Mouse (Mus musculus): ENCODE data around the gene Slc25a42.
A peak's percentile ranks its signal among the peaks of the same experiment; 100 is the strongest.
"Not testable (repeated sequence)": the region's sequence is repeated elsewhere in the genome, so short reads cannot be mapped to it uniquely, and the experiment has no call there.

The Slc25a42 gene

DNA sequence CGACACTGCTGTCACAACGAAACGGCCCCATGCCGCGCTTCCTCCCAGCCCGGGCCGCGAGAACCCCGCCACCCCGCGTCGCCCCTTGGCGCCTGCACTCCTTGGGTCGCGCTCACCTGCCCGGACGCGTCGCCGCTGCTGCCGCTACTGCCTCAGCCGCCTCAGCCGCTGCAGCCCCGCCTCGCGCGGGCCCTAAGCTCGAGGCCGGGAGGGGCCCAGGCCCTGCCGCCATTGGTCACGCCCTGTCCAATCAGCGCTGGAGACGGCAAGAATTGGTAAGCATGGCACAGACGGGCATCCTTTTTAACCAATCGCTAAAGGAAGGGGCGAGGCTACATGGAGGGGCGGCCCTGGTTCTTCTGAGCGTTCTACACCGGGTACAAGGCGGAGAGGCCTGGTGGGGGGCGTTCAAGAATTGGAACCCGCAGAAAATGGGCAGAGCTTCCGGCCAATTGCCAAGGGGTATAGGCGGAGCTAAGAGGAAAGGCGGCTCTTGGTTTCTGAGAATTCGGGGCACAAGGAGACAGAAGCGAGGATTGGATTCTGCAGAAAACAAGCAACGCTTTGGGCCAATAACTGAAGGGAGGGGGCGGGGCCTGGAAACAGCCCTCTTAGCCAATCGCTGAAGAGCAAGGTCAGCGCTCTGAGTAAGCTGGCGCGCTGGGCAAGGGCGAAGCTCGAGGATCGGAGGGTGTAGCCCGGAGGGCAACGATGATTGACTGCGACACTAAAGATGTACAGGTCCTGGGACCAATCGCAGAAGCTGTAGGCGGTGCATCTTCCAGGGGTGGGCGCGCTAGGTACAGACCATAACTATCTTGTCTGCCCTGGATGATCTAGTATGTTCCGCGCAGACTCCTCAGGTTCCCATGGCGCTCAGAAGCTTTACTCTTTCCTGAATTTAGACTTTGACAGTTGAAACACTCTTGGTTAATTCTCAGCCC is at the start of gene Slc25a42:
Slc25a42 (minus strand) TSS at position 194 of the 944 bp plus-strand sequence.
- peak; percentile 100 for DNase-seq

DNA sequence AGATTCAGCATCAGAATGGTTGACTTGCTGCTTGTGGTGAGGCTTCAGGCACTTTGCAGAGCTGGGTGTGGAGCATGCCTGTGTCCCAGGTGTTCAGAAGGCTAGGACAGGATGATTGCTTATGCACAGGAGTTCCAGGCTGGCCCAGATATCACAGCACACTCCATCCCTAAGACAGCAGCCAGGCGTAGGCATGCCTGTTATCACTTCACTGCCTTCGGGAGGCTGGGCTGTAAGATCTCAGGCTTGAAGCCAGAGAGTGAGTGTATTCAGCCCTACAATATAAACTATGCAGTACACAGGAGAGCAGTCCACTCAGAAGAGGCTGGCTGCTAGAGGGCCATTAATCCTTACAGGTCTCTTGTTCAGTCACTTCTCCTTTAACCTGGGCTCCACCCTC is 46.9 kb upstream of the Slc25a42 start:
- DNase-seq = no peak

DNA sequence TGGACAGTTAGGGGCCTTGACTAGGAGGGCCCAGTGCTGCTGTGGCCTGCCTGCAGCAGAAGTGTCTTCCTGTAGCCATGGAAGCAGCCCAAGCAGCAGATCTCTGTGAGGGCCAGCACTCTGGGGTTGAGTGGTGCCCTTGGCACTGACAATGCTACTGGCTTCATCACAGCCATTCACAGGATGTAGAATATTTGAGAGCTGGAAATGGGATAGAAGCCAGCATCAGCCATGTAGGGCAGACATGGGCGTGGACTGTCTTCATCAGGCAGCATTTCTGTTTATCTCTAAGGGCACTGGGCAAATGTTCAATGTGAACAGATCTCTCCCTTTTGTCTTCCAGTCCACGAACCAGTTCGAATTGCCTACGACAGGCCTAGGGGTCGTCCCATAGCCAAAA is 46.5 kb upstream of the Slc25a42 start:
- DNase-seq = no peak

GRCm38 (mm10) chr8:70257456-70257855 is 45.4 kb upstream of the Slc25a42 start:
- DNase-seq = no peak

DNA sequence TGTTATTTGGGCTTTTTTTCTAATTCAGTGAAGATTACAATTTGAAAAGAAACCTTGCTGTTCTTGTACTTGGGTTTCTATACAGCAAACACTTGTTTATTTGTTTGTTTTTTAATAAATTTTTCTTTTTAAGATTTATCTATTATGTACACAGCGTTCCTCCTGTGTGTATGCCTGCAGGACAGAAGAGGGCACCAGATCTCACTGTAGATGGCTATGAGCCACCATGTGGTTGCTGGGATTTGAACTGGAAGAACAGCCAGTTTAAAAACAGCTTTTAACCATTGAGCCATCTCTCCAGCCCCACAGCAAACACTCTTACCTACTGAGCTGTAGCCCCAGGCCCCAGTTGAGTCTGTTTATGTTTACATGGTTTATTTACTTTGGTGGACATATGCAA is 42.5 kb upstream of the Slc25a42 start:
- no peak for DNase-seq

DNA sequence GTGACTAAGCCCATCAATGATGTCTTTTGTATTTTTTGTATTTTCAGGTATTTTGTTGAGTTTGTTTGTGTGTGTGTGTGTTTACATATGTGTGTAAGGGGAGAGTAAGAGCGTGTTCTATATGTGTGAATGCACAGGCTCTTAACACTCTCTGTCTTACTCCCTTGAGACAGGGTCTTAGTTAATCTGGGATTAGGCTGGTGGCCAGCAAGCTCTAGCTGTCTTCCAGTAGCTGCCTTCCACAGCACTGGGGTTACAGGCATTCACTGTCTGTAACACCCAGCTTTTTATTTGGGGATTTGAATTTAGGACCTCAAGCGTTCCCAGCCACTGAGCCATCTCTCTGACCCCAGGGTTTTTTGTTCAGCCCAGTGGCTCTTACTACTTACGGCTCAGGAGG is 35.7 kb upstream of the Slc25a42 start:
- no peak for DNase-seq

DNA sequence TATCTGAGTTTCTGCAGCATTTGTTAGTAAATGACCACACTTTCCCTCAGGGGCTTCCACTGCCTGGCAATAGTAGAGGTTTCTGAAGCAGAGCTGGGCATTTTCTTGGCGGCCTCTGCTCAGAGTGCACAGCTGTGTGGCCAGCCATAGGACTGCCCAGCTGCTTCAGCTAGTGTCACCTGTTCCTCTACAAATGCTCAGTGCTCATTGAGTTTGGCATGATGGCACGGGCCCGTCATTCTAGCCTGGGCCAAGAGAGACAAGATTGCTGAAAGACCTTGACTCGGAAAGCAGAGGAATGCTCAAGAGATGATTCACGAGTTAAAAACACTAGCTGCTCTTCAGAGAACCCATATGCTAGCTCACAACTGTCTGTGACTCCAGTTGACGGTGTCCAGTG is 34.5 kb upstream of the Slc25a42 start:
- no peak for DNase-seq

DNA sequence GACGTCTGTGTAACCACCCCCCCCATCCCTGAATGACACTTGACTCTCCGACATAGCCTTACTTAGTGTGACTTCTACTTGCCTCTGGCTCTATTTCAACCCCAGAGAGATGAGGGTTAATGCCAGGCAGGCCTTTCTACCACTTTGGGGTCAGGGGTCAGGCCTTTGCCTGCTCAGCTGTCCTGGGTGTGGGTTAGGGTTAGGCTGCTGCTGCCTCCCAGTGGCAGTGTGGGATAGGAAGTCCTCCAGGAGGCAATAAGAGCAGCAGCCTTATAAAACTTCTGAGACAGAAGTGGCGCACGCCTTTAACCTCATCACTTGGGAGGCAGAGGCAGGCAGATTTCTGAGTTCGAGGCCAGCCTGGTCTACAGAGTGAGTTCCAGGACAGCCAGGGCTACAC is 28.5 kb upstream of the Slc25a42 start:
- DNase-seq = no peak

- DNase-seq = no peak
These were observed 25.7 kb upstream of the Slc25a42 start for GRCm38 (mm10) chr8:70237842-70238241.

GRCm38 (mm10) chr8:70234781-70235128 is 22.6 kb upstream of the Slc25a42 start:
- DNase-seq = no peak

GRCm38 (mm10) chr8:70234080-70234780 is 22.1 kb upstream of the Slc25a42 start, which contains the start of the genes Sugp2 and Armc6:
Sugp2 (plus strand) TSS chr8:70234226.
Armc6 (minus strand) TSS chr8:70234466.
- peak; percentile 97 for DNase-seq

GRCm38 (mm10) chr8:70233606-70234005 is 21.5 kb upstream of the Slc25a42 start:
- no peak for DNase-seq

GRCm38 (mm10) chr8:70230837-70231236 is 18.7 kb upstream of the Slc25a42 start:
- DNase-seq = no peak

DNA sequence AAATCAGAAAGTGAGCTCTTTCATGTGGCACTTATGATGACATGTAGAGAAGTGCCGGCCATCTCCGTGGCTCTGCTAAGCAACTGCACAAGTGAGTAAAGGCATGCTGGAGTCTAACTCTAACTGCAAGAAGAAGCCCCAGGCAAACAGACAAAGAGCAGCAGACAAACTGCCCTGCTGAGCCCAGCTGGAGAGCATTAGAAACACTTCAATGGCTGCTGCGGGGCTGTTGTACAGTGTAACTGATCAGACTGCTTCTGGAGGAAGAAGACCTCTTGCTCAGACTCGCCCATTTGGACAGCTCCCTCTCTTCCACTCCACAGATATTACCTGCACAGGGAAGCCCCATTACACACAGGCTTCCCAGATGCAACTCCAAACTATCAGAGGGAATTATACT is 15.9 kb upstream of the Slc25a42 start:
- DNase-seq = no peak

- DNase-seq = no peak
These were observed 11.2 kb upstream of the Slc25a42 start for GRCm38 (mm10) chr8:70223341-70223740.

DNA sequence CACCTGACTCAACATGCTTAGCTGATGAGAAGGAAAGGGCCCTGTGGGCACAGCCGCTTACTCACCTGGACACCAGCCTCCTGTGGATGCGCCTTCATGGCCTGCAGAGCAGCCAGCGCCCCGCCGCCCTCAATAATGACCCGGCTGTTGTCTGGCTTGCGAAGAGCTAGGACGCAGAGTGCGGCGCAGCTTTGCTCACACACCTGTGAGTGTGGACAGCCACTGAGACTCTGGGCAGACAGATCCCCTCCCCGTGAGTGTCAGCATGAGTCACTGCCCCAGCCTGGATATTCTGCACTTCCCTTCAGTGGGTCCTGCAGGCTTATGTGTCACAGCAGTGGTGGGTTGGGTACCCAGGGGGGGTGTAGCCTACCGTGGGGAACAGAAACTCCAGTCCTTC is 9.9 kb upstream of the Slc25a42 start:
- no peak for DNase-seq

DNA sequence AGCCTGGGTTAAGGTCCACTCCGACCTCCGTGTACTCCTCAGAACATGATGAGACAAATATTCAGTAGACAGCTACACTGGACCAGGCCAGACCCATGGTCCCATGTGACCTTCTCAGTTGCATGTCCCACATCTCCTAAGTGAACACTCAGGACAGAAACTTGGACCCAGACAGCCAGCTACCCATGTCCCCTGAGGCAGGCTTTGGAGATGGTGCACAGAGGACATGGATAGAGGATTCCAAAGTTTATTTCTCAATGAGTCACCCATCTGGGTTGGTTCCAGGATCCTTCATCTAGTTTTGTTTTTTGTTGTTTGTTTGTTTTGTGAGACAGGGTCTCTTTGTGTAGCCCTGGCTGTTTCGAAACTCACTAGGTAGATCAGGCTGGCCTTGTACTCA is 8.8 kb upstream of the Slc25a42 start:
- no peak for DNase-seq

- no peak for DNase-seq
These were observed 8.2 kb upstream of the Slc25a42 start for GRCm38 (mm10) chr8:70220236-70220840.

- no peak for DNase-seq
These were observed 7.1 kb upstream of the Slc25a42 start for GRCm38 (mm10) chr8:70219107-70219684.

DNA sequence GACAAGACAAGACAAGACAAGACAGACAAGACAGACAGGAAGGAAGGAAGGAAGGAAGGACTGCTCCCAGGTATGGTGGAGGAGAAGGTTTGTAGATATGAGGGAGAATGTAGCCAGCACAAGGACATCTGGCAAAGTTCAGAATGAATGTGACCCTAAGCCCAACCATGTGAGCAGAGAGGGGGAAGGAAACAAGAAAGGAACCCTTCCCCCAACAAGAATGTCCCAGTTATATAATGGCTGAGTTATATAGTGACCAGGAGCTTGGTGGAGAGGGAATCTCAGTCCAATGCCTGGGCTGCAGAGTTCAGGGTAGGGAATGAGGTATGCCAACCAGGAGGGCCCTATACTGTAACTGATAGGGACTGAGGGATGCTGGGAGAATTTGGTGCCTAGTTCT is 5.3 kb upstream of the Slc25a42 start:
- no peak for DNase-seq

- DNase-seq = peak; percentile 90
These were observed 4.5 kb upstream of the Slc25a42 start for GRCm38 (mm10) chr8:70216566-70216965.

- not testable (repeated sequence) for DNase-seq
These were observed 4.1 kb upstream of the Slc25a42 start for GRCm38 (mm10) chr8:70216161-70216560.

DNA sequence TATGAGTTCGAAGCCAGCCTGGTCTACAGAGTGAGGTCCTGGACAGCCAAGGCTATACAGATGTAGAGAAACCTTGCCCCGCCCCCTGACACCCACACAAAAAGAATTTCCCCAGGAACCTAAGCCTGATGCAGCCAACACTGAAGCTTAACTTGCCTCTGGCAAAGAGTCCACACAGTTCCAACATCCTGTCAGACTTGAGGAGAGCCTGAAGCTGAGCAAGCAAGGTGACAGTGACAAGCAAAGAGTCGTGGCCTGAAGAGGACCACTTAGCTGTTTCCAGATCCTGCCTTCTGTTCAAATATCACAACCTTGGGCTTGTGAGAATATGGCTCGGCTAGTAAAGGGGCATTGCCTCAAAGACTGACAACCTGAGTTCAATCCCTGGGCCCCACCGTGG is 3.0 kb upstream of the Slc25a42 start:
- DNase-seq = no peak
